Mouse (Mus musculus) MEL (cell line): ENCODE measurements around the gene Babam2.

Experiments
- BHLHE40 ChIP-seq: IDR thresholded peaks from 2 replicates; pipeline ENCODE4 v1.6.1; 2012; ENCODE audit warnings: low read depth, mild to moderate bottlenecking, inconsistent platforms, low read length, improper control_type of control experiment, borderline replicate concordance
- CTCF ChIP-seq, 3 experiments: IDR thresholded peaks in 2 of 3; conservative IDR thresholded peaks in 1 of 3; 2 replicates each; pipeline ENCODE4 v1.5.1; 2011 to 2012; ENCODE audit warnings: low read length in 3 of 3, low read depth in 2 of 3, mild to moderate bottlenecking in 2 of 3, improper control_type of control experiment in 1 of 3, inconsistent platforms in 1 of 3, mixed read lengths in 1 of 3, moderate library complexity in 1 of 3; ENCODE audit not compliant: control insufficient read depth in 1 of 3, insufficient read depth in 1 of 3, poor library complexity in 1 of 3, severe bottlenecking in 1 of 3
- ELF1 ChIP-seq: IDR thresholded peaks from 2 replicates; pipeline ENCODE4 v1.6.1; 2014; ENCODE audit warnings: low read depth, mild to moderate bottlenecking, inconsistent platforms, low read length, improper control_type of control experiment, moderate library complexity
- EP300 ChIP-seq, 2 experiments: IDR thresholded peaks; 2 replicates each; pipeline ENCODE4 v1.6.1; 2011; ENCODE audit warnings: improper control_type of control experiment in 2 of 2, low read length in 2 of 2, low read depth in 1 of 2, mild to moderate bottlenecking in 1 of 2
- KAT2A ChIP-seq: conservative IDR thresholded peaks from 2 replicates; pipeline ENCODE4 v1.6.1; 2012; ENCODE audit warnings: low read depth, low read length, improper control_type of control experiment, inconsistent platforms
- NELFE ChIP-seq: IDR thresholded peaks from 2 replicates; pipeline ENCODE4 v1.6.1; 2011; ENCODE audit warnings: low read depth, low read length, improper control_type of control experiment
- TCF12 ChIP-seq: IDR thresholded peaks from 2 replicates; pipeline ENCODE4 v1.6.1; 2014; ENCODE audit warnings: low read depth, mild to moderate bottlenecking, inconsistent platforms, low read length, improper control_type of control experiment, moderate library complexity
- UBTF ChIP-seq: IDR thresholded peaks from 2 replicates; pipeline ENCODE4 v1.6.1; 2012; ENCODE audit warnings: low read depth, mild to moderate bottlenecking, inconsistent platforms, low read length, improper control_type of control experiment, moderate library complexity, borderline replicate concordance; ENCODE audit not compliant: insufficient read depth
- USF2 ChIP-seq, 2 experiments: IDR thresholded peaks; 2 replicates each; pipeline ENCODE4 v1.6.1; 2011 to 2012; ENCODE audit warnings: improper control_type of control experiment in 2 of 2, low read length in 2 of 2, borderline replicate concordance in 1 of 2, inconsistent platforms in 1 of 2, low read depth in 1 of 2, mild to moderate bottlenecking in 1 of 2; ENCODE audit not compliant: insufficient read depth in 1 of 2

GRCm38 (mm10) chr5:31787201-31787600 lies 89.7 kb downstream of the Babam2 start:
- no peak for TF ChIP-seq NELFE
- TF ChIP-seq CTCF (IDR thresholded peaks at IDR 0.05 in 2 of 3, conservative IDR thresholded peaks at IDR 0.05 in 1 of 3; ENCODE audit: control insufficient read depth in 1 of 3, insufficient read depth in 1 of 3, low read depth in 2 of 3, low read length in 3 of 3, poor library complexity in 1 of 3, severe bottlenecking in 1 of 3), result no peak
- TF ChIP-seq BHLHE40, result no peak
- no peak for TF ChIP-seq USF2 (IDR thresholded peaks at IDR 0.05; ENCODE audit: borderline replicate concordance in 1 of 2, insufficient read depth in 1 of 2, low read depth in 1 of 2, low read length in 2 of 2)
- TF ChIP-seq EP300 (IDR thresholded peaks at IDR 0.05; ENCODE audit: low read depth in 1 of 2, low read length in 2 of 2), result no peak
- TF ChIP-seq TCF12, result no peak
- TF ChIP-seq UBTF, result no peak
- TF ChIP-seq ELF1, result no peak
- no peak for TF ChIP-seq KAT2A
